In genomic region chr9:71660540-71660939, GRCm38 (mm10) we compare ENCODE assay signal across 8 mouse cellular contexts.
DNase-seq lines count a peak whose midpoint lies in the region; ATAC-seq and TF ChIP-seq lines count a peak whose summit lies in the region.

No protein-coding gene starts in this region.

- TF ChIP-seq EP300 in stomach, postnatal 0 days (optimal IDR thresholded peaks at IDR 0.05): no peak

- TF ChIP-seq CTCF in intestine, postnatal 0 days (IDR thresholded peaks at IDR 0.05; ENCODE audit: low read depth): 0 out of 2 replicates have a peak, but pooled peaks have one; percentile 9
- no peak for TF ChIP-seq CTCF in stomach, postnatal 0 days (IDR thresholded peaks at IDR 0.05; ENCODE audit: low read depth)

- peak; percentile 96 for DNase-seq in heart, adult 11 months
- DNase-seq in heart, postnatal 25 days (ENCODE audit: low spot score): no peak
- peak; percentile 58 for DNase-seq in stomach, postnatal 0 days (ENCODE audit: low spot score)
- no peak for DNase-seq in right cerebral cortex, adult 18-20 months

- H3K36me3 ChIP-seq in midbrain, embryonic 12.5 days: no peaks in the 10 kb centered on the region
- H3K36me3 ChIP-seq in midbrain, embryonic 16.5 days (ENCODE audit: control insufficient read depth, insufficient read depth, low read length): no peaks in the 10 kb centered on the region
- H3K36me3 ChIP-seq in intestine, postnatal 0 days (ENCODE audit: control insufficient read depth, insufficient read depth): no peaks in the 10 kb centered on the region
- H3K36me3 ChIP-seq in stomach, postnatal 0 days (ENCODE audit: control insufficient read depth, insufficient read depth, low read length): no peaks in the 10 kb centered on the region

- H3K9ac ChIP-seq in midbrain, embryonic 12.5 days (replicated peaks): 0 out of 2 replicates have a peak overlapping the region, but pooled peaks have one; percentile 20
- H3K9ac ChIP-seq in midbrain, embryonic 16.5 days (ENCODE audit: low read depth, low read length): no peak overlapping the region
- no peak overlapping the region for H3K9ac ChIP-seq in intestine, postnatal 0 days (ENCODE audit: low read depth, low read length)
- no peak overlapping the region for H3K9ac ChIP-seq in stomach, postnatal 0 days (ENCODE audit: low read length)

- H3K9me3 ChIP-seq in midbrain, embryonic 12.5 days: peaks cover 4% of the 10 kb centered on the region; the same call in 1 of the 2 replicates
- H3K9me3 ChIP-seq in midbrain, embryonic 16.5 days (replicated peaks; ENCODE audit: control insufficient read depth, low read length, poor library complexity, severe bottlenecking): no peaks in the 10 kb centered on the region
- no peaks in the 10 kb centered on the region for H3K9me3 ChIP-seq in intestine, postnatal 0 days (ENCODE audit: control insufficient read depth)
- no peaks in the 10 kb centered on the region for H3K9me3 ChIP-seq in stomach, postnatal 0 days (ENCODE audit: control insufficient read depth, low read length)

- H3K27me3 ChIP-seq in midbrain, embryonic 12.5 days: no peaks in the 10 kb centered on the region
- H3K27me3 ChIP-seq in midbrain, embryonic 16.5 days (ENCODE audit: control insufficient read depth, insufficient read depth, low read depth, low read length): no peaks in the 10 kb centered on the region
- no peaks in the 10 kb centered on the region for H3K27me3 ChIP-seq in intestine, postnatal 0 days (replicated peaks; ENCODE audit: control insufficient read depth, insufficient read depth, low read length)
- no peaks in the 10 kb centered on the region for H3K27me3 ChIP-seq in stomach, postnatal 0 days (ENCODE audit: control insufficient read depth, insufficient read depth, low read length)

- no peak overlapping the region for H3K4me2 ChIP-seq in midbrain, embryonic 12.5 days (replicated peaks)
- H3K4me2 ChIP-seq in midbrain, embryonic 16.5 days (ENCODE audit: low read length): no peak overlapping the region
- H3K4me2 ChIP-seq in intestine, postnatal 0 days (replicated peaks; ENCODE audit: low read depth): no peak overlapping the region
- no peak overlapping the region for H3K4me2 ChIP-seq in stomach, postnatal 0 days (replicated peaks; ENCODE audit: low read depth)

- 45% methylated on average over 9 of the region's 9 CpGs for WGBS in midbrain, embryonic 12.5 days
- 64% methylated on average over 9 of the region's 9 CpGs for WGBS in midbrain, embryonic 16.5 days
- 18% methylated on average over 9 of the region's 9 CpGs for WGBS in intestine, postnatal 0 days
- WGBS in stomach, postnatal 0 days: 18% methylated on average over 9 of the region's 9 CpGs

- H3K27ac ChIP-seq in midbrain, embryonic 12.5 days (replicated peaks): 0 out of 2 replicates have a peak overlapping the region, but pooled peaks have one; percentile 10
- no peak overlapping the region for H3K27ac ChIP-seq in midbrain, embryonic 16.5 days (ENCODE audit: low read length)
- H3K27ac ChIP-seq in intestine, postnatal 0 days (ENCODE audit: low read depth, low read length): no peak overlapping the region
- H3K27ac ChIP-seq in stomach, postnatal 0 days (replicated peaks): peak overlapping the region; percentile 30; the same call in 1 of the 2 replicates

- intact Hi-C loops in heart, postnatal 25 days (cut with DNase I): no loop called here

- H3K4me1 ChIP-seq in midbrain, embryonic 12.5 days: no peaks in the 10 kb centered on the region; the same call in 1 of the 2 replicates
- H3K4me1 ChIP-seq in midbrain, embryonic 16.5 days (ENCODE audit: control insufficient read depth, insufficient read depth, low read length): no peaks in the 10 kb centered on the region
- no peaks in the 10 kb centered on the region for H3K4me1 ChIP-seq in intestine, postnatal 0 days (replicated peaks; ENCODE audit: control insufficient read depth, insufficient read depth, low read length)
- H3K4me1 ChIP-seq in stomach, postnatal 0 days (replicated peaks; ENCODE audit: control insufficient read depth, insufficient read depth): no peaks in the 10 kb centered on the region

- no peak for ATAC-seq in midbrain, embryonic 12.5 days (ENCODE audit: low FRiP score, low read depth)
- ATAC-seq in midbrain, embryonic 16.5 days: no peak
- peak; percentile 28; the same call in 1 of the 2 replicates for ATAC-seq in intestine, postnatal 0 days
- ATAC-seq in stomach, postnatal 0 days (ENCODE audit: low FRiP score, low TSS enrichment): no peak
- no peak for ATAC-seq in activated CD4-positive, CD25-positive, alpha-beta regulatory T cell, adult 4 months

- no peak overlapping the region for H3K4me3 ChIP-seq in midbrain, embryonic 12.5 days
- no peak overlapping the region for H3K4me3 ChIP-seq in midbrain, embryonic 16.5 days (ENCODE audit: low read depth, low read length)
- no peak overlapping the region for H3K4me3 ChIP-seq in intestine, postnatal 0 days (ENCODE audit: low read depth, low read length)
- no peak overlapping the region for H3K4me3 ChIP-seq in stomach, postnatal 0 days (ENCODE audit: low read depth, low read length)

Comparison
In these comparisons a context has a peak if more than half of its experiments do, and no peak if none do; other contexts are left out.
1. DNase-seq: peak in heart, adult 11 months (single experiment) and stomach, postnatal 0 days (single experiment); none in heart, postnatal 25 days (single experiment) and right cerebral cortex, adult 18-20 months (single experiment).
2. H3K27ac ChIP-seq: peak in midbrain, embryonic 12.5 days (single experiment) and stomach, postnatal 0 days (single experiment); none in midbrain, embryonic 16.5 days (single experiment) and intestine, postnatal 0 days (single experiment).